Mouse (Mus musculus): ENCODE data around the gene Vsnl1.

The Vsnl1 gene

GRCm38 (mm10) chr12:11276632-11277031 lies 159.8 kb downstream of the Vsnl1 start:
- no peak for DNase-seq (ENCODE audit: low spot score)
